Mouse (Mus musculus): ENCODE results near the gene C330021F23Rik. TPM values are rescaled to one million over a fixed set of nuclear protein-coding genes. Genes with fewer than 3 reads are reported as not detected.

Gene C330021F23Rik
- total RNA-seq, 2 experiments from 2014 or later: not detected

DNA sequence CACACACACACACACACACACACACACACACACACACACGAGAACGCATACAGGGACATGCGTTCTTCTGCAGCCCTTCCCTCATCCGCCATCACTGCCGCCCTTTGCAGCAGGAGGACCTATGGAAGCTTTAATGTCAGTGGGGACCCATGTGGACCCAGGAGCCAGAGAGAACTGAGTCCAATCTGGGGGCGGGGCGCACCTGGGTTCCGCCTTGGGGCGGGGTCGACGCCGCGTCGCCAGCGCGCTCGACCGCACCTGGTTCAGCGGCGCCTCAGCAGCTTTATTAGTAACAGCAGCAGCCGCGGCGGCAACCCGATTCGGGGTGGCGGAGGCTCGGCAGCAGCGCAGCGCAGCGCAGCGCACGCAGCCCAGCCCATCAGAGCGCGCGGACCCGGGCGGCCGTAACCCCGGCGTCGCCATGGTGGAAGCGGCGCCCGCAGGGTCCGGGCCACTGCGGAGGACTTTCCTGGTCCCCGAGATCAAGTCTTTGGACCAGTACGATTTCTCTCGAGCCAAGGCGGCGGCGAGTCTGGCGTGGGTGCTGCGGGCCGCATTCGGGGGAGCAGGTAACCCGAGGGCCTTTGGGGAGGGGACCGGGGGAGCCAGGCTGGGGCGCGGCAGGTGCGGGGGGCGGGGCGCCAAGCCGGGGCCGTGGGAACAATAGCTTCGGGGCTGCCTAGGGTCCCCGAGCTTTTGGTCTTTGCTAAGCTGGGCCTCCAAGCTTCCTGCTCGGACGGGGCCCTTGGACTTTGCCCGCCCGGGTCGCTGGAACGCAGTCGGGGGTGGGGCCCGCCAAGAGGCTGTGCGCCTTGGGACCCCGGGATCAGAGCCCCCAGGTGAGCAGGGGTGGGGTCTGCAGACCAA, 19.8 kb downstream of the C330021F23Rik start:
- DNase-seq (ENCODE audit: low spot score): no peak

- DNase-seq (ENCODE audit: low spot score): no peak
Observed at GRCm38 (mm10) chr8:3588258-3588633, 20.5 kb downstream of the C330021F23Rik start.

DNA sequence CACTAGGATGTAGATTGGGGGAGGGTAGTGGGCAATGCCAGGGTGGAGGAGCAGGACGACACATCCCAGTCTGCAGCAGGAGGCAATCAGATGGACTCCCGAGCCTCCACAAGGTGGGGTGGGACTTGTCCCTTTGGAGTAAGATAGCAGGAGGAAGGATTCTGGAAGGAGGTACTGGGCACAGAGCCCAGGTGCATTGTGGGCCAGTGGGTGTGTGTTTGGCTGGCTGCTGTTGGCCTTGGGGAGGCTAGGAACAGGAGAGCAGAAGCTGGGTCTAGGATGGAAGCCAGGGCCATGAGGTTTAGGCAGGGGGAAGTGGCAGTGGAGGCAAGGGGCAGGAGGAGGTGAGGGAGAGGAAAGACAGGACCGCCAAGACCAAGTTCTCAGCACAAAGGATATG, 25.7 kb downstream of the C330021F23Rik start:
- no peak for DNase-seq (ENCODE audit: low spot score)

DNA sequence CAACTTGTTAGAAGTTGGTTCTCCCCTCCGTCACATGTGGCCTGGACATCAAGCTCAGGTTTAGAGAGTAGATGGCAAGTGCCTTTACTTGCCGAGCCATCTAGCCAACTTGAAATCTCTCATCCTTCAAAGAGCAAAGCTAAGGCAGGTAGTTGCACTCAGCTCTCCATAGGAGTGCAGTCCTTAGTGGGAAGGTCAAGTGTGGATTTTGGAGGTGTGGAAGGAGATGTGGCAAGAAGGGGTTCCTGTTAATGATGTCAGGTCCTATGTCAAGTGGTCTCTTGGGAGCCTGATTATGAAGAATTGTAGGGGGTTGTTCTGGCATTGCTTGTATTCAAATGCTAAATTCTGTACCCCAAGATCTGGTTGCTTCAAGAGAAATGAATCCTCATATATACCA, 26.7 kb downstream of the C330021F23Rik start:
- DNase-seq (ENCODE audit: low spot score): no peak

DNA sequence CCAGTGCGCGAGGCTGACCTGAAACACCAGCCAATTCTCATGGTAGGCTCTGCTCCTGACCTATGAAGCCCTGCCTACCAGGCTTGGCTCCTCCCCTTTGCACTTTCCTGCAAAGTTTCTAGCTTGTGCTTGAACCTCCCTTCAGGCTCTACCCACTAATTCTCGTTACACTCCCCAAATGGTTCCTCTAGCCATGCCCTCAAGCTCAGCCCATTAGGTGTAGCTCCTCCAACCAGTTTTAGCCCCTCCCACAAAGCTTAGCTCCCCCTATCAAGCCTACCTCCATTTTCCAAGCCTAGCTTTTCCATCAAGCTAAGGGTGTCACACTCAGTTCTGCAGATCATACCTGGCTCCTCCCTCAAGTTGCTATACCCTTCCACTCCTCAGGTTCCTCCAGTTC, 30.3 kb downstream of the C330021F23Rik start:
- no peak for DNase-seq (ENCODE audit: low spot score)

GRCm38 (mm10) chr8:3599219-3599618, 31.4 kb downstream of the C330021F23Rik start:
- no peak for DNase-seq (ENCODE audit: low spot score)

DNA sequence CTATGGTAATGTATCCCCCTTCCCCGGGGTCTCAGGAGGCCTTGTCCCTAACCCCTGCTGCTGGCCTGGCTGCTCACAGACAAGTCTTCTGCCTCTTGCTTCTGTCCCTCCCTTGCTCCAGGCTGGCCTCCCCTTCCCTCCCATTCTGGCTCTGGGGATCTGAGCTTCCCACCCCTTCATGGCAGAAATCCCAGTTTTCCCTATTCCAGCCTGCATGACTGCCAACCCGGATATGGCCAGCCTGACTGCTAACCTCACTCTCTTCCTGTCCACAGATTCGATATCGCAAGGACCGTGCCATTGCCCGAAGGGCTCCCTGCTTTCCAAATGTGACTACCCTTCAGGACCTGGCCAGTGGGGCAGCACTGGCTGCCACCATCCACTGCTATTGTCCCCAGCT, 32.6 kb downstream of the C330021F23Rik start:
- DNase-seq (ENCODE audit: low spot score): peak; percentile 73

DNA sequence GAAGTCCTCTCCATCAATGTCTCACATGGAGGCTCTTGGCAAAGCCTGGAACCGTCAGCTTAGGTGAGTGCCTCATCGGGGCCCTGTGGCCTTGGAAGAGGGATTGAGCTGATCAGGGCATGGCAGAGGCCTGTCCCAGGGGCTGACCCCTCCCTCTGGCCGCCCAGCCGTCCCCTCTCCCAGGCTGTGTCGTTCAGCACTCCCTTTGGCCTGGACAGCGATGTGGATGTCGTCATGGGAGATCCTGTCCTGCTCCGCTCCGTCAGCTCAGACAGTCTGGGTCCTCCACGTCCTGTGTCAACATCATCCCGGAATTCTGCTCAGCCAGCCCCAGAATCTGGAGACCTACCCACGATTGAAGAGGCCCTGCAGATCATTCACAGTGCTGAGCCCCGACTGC, 35.6 kb downstream of the C330021F23Rik start:
- DNase-seq (ENCODE audit: low spot score): no peak

- no peak for DNase-seq (ENCODE audit: low spot score)
Observed at GRCm38 (mm10) chr8:3606593-3606992, 38.8 kb downstream of the C330021F23Rik start.

GRCm38 (mm10) chr8:3607822-3608221, 40.0 kb downstream of the C330021F23Rik start:
- no peak for DNase-seq (ENCODE audit: low spot score)

DNA sequence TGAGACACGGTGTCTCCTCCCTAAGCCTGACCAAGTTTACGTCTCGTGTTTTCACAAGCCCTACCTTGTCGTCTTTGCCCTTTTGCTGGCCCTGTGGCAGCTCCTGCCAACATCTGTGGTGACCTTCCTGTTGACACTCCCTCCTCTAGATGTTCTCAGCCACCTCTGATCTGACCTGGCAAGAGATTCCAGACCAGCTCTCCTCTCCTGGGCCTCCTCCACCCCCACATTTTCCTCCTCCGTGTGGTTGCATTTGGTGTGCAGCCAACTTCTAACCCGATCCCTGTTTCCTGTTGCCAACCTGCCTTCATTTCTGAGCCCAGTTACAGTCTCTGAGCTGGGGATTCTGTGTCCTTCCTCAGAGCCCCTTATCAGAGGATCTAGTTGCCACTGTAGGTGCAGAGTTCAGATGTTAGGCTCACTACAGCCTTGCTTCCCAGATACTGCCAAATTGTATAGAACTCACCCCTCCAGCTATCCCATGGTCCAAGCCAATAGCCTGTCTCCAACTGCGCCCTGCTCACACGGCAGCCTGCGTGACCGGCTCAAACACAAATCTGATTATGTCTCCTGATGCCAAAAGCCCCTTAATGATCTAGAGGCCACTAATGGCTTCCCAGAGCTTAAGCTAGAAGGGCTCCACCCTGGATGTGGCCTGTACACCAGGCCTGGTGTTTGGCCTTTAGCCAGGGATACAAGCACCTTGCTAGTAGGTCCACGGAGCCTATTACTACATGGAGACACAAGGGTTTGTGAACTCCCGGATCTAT, 41.4 kb downstream of the C330021F23Rik start:
- no peak for DNase-seq (ENCODE audit: low spot score)

DNA sequence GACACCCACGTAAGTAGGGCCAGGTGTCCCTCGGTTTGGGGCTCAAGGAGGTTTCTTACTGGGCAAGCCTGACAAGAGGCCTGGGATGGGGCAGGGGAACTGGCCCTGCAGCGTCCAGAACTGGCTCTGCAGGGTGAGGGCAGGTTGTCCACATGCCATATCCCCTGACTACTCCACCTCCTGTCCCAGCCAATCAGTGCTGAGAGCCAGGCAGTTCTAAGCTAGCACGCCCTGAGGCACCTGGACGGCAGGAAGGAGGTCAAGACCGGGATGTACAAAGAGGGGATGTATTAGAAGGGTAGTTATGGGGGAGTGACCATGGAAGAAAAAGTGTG, 42.0 kb downstream of the C330021F23Rik start:
- no peak for DNase-seq (ENCODE audit: low spot score)

- peak; percentile 99 for DNase-seq (ENCODE audit: low spot score)
Observed at GRCm38 (mm10) chr8:3621199-3621970, 53.6 kb downstream of the C330021F23Rik start, which contains the start of the genes Xab2 and Pet100. Gene Xab2, minus strand, starts transcription at chr8:3621316. Gene Pet100, plus strand, starts transcription at chr8:3621548.

- DNase-seq (ENCODE audit: low spot score): no peak
Observed at GRCm38 (mm10) chr8:3622119-3622518, 54.3 kb downstream of the C330021F23Rik start.

DNA sequence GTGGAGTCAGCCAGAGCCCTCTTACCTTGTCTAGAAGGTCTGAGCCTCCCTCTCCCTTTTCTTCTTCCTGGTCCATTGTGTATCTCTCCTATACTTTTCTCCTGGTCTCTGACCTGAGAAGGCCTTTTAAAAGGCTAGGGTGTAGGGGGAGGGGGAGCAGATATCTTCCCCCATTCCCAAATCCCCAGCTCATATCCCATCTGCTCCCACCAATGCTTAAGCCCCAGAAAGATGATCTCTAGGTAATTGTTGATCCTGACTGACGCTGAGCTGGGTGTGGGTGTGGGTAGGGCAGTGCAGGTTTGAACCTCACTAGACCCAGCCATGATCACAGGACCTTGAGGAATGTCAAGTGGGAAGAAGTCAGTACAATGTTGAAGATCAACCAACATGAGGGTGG, 57.7 kb downstream of the C330021F23Rik start, which contains the start of gene Pcp2:
Gene Pcp2 (minus strand): TSS at position 101 of the 400 bp plus-strand sequence.
- DNase-seq (ENCODE audit: low spot score): no peak

DNA sequence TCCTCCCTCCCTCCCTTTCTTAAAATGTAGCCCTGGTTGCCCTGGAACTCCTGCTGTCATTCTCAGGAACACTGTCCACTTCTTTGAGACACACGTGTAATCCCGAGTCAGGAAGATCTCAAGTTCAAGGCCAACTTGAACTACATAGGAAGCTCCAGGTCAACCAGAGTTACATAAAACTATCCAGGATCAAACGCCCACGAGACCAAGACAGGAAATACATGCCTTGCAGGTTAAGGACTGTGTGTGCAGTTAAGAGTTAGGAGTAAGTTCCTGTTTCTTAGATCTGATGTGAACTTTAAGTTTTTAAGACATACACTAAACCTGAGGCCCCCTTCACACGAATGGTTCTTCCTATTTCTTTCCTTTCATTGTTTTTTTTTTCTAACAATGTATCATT, 59.2 kb downstream of the C330021F23Rik start:
- DNase-seq (ENCODE audit: low spot score): no peak

DNA sequence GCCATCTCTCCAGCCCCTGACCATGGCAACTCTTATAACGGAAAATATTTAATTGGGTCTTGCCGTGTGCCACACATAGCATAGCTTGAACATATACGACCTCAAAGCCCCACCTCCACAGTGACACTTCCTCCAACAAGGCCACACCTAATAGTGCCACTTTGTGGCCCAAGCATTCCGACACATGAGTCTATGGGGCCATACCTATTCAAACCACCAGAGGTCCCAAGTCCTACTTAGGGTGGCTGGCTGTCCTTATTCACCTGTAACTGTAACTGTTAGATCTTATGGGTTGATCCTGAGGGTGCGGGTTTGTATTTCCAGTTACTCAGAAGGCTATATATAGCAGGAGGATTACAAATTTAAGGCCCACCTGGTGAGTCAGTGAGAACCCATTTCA, 60.2 kb downstream of the C330021F23Rik start:
- no peak for DNase-seq (ENCODE audit: low spot score)

DNA sequence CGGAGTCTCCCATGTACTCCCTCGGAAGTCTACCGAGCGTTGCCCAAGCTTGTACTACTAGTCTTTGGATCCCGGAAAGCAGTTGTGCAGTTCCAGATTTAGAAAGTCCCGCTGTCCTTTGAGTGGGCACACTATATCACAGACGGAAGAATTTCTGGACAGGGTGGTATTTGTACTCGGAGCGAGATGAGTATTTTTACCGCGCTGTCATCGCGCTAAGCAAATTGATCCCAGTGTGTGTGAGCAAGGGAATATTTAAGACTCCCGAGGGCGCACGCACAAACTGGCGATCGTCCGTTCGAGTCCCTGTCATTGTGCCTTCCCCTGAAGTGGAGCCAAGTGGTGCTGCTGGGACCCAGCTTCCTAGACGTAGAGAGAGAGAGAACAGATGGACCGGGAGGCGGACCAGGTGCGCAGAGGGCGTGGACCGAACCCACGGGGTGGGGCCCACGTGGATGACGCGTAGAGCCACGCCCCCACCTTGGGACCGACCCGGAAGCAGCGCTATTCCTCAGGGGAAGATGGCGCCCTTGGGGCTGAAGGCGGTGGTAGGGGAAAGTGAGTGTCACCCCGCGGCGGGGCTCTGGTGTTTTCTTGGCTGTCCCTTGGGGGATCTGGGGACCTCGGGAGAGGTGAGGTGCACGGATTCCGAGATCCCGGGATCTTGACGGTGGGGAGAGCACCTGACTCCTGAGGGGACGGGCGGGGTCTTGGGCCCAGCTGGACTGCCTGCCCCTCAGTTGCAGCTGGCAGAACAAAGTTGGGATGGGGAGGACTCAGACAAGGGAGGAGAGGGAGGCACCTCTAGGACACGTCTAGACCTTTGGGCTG, 63.1 kb downstream of the C330021F23Rik start, which contains the start of gene Stxbp2:
Gene Stxbp2 (plus strand): TSS at position 309 of the 831 bp plus-strand sequence.
- peak; percentile 24 for DNase-seq (ENCODE audit: low spot score)

DNA sequence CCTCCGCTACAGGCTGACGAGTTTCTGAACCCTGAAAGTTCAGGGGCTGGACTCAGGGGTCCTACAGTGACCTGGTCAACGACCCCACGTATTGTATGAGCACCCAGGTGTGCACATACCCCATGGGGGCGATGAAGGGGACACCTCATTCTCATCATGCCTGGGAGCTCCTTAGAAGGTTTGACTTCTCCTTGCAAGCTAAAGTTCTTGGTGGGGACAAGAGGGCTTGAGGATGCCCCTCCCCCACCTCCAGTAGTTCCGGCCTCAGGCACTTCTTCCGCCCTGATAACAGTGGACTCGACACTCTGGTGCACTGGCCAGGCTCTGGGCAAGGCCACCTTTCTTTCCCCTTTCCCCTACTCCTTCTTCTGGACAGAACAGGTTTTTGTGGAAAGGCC, 63.7 kb downstream of the C330021F23Rik start:
- DNase-seq (ENCODE audit: low spot score): no peak

All from gastrocnemius, adult 18-20 months (tissue).